Mouse (Mus musculus): ENCODE data around the gene Egfl8. TPM values are rescaled to one million over a fixed set of nuclear protein-coding genes. Genes with fewer than 3 reads are reported as not detected.
A peak's percentile ranks its signal among the peaks of the same experiment; 100 is the strongest.

Gene Egfl8
- polyA plus RNA-seq, 1 experiment from 2014 or later, result 2.8 TPM

GRCm38 (mm10) chr17:34629221-34629751, 13.5 kb upstream of the Egfl8 start, which contains the start of gene Prrt1:
TSS of gene Prrt1 (plus strand) at chr17:34629533.
- H3K27me3 ChIP-seq (replicated peaks; ENCODE audit: control insufficient read depth, insufficient read depth, low read length), result peaks cover 36% of the 10 kb centered on the region
- peak within 1 kb of the TSS; percentile 71 for H3K4me3 ChIP-seq (ENCODE audit: low read depth, low read length)
- ATAC-seq (replicated peaks; ENCODE audit: low FRiP score, low TSS enrichment, low read depth) (no peak), DNase-seq (ENCODE audit: low spot score) (no peak)
- peak within 1 kb of the TSS; percentile 70 for H3K9ac ChIP-seq (ENCODE audit: low read length)
- peaks cover 45% of the 10 kb centered on the region for H3K4me1 ChIP-seq (replicated peaks; ENCODE audit: control insufficient read depth, insufficient read depth, low read length)
- peak within 1 kb of the TSS; percentile 95 for H3K27ac ChIP-seq (ENCODE audit: low read depth)
- no peaks in the 10 kb centered on the region for H3K9me3 ChIP-seq (ENCODE audit: control insufficient read depth, low read length)
- H3K36me3 ChIP-seq (ENCODE audit: control insufficient read depth, insufficient read depth, low read length), result 0 out of 2 replicates have a peak, but pooled peaks cover 8% of the 10 kb centered on the region
- 4% methylated on average over 16 of the region's 16 CpGs for WGBS
- H3K4me2 ChIP-seq (ENCODE audit: low read length), result peak within 1 kb of the TSS; percentile 76

GRCm38 (mm10) chr17:34628644-34628967, 12.8 kb upstream of the Egfl8 start:
- peaks cover 36% of the 10 kb centered on the region for H3K27me3 ChIP-seq (replicated peaks; ENCODE audit: control insufficient read depth, insufficient read depth, low read length)
- WGBS, result 26% methylated on average over 5 of the region's 5 CpGs
- H3K27ac ChIP-seq (ENCODE audit: low read depth), result peak overlapping the region; percentile 95
- H3K4me1 ChIP-seq (replicated peaks; ENCODE audit: control insufficient read depth, insufficient read depth, low read length), result peaks cover 45% of the 10 kb centered on the region
- ATAC-seq (replicated peaks; ENCODE audit: low FRiP score, low TSS enrichment, low read depth) (no peak), DNase-seq (ENCODE audit: low spot score) (no peak)
- peak overlapping the region; percentile 70 for H3K9ac ChIP-seq (ENCODE audit: low read length)
- peaks cover 8% of the 10 kb centered on the region; the same call in 1 of the 2 replicates for H3K36me3 ChIP-seq (ENCODE audit: control insufficient read depth, insufficient read depth, low read length)
- H3K9me3 ChIP-seq (ENCODE audit: control insufficient read depth, low read length), result no peaks in the 10 kb centered on the region
- peak overlapping the region; percentile 76 for H3K4me2 ChIP-seq (ENCODE audit: low read length)
- peak overlapping the region; percentile 71 for H3K4me3 ChIP-seq (ENCODE audit: low read depth, low read length)

GRCm38 (mm10) chr17:34627943-34628643, 12.3 kb upstream of the Egfl8 start, which contains the start of gene Ppt2:
TSS of gene Ppt2 (minus strand) at chr17:34628510.
- Histone ChIP-seq H3K27ac (ENCODE audit: low read depth) (peak within 1 kb of the TSS; percentile 95), H3K4me1 (replicated peaks; ENCODE audit: control insufficient read depth, insufficient read depth, low read length) (peaks cover 45% of the 10 kb centered on the region), H3K27me3 (replicated peaks; ENCODE audit: control insufficient read depth, insufficient read depth, low read length) (peaks cover 36% of the 10 kb centered on the region), H3K36me3 (ENCODE audit: control insufficient read depth, insufficient read depth, low read length) (peaks cover 11% of the 10 kb centered on the region), H3K4me2 (ENCODE audit: low read length) (peak within 1 kb of the TSS; percentile 76), H3K4me3 (ENCODE audit: low read depth, low read length) (peak within 1 kb of the TSS; percentile 71), H3K9me3 (ENCODE audit: control insufficient read depth, low read length) (no peaks in the 10 kb centered on the region), H3K9ac (ENCODE audit: low read length) (peak within 1 kb of the TSS; percentile 70)
- 2% methylated on average over 29 of the region's 29 CpGs for WGBS
- ATAC-seq (replicated peaks; ENCODE audit: low FRiP score, low TSS enrichment, low read depth) (0 out of 2 replicates have a peak, but pooled peaks have one; percentile 12), DNase-seq (ENCODE audit: low spot score) (peak; percentile 85)

GRCm38 (mm10) chr17:34627093-34627942, 11.5 kb upstream of the Egfl8 start:
- Histone ChIP-seq H3K27me3 (replicated peaks; ENCODE audit: control insufficient read depth, insufficient read depth, low read length) (peaks cover 31% of the 10 kb centered on the region), H3K36me3 (ENCODE audit: control insufficient read depth, insufficient read depth, low read length) (peaks cover 19% of the 10 kb centered on the region), H3K4me3 (ENCODE audit: low read depth, low read length) (peak overlapping the region; percentile 71), H3K9me3 (ENCODE audit: control insufficient read depth, low read length) (no peaks in the 10 kb centered on the region), H3K4me1 (replicated peaks; ENCODE audit: control insufficient read depth, insufficient read depth, low read length) (peaks cover 45% of the 10 kb centered on the region), H3K4me2 (ENCODE audit: low read length) (peak overlapping the region; percentile 76), H3K9ac (ENCODE audit: low read length) (peak overlapping the region; percentile 70), H3K27ac (ENCODE audit: low read depth) (peak overlapping the region; percentile 95)
- WGBS, result under 1% methylated on average over 41 of the region's 45 CpGs
- peak; percentile 73 for ATAC-seq (replicated peaks; ENCODE audit: low FRiP score, low TSS enrichment, low read depth)
- peak; percentile 93 for DNase-seq (ENCODE audit: low spot score)

GRCm38 (mm10) chr17:34626773-34627092, 11.0 kb upstream of the Egfl8 start:
- Histone ChIP-seq H3K36me3 (ENCODE audit: control insufficient read depth, insufficient read depth, low read length) (peaks cover 25% of the 10 kb centered on the region), H3K9me3 (ENCODE audit: control insufficient read depth, low read length) (no peaks in the 10 kb centered on the region), H3K4me2 (ENCODE audit: low read length) (peak overlapping the region; percentile 76), H3K4me3 (ENCODE audit: low read depth, low read length) (peak overlapping the region; percentile 71), H3K27ac (ENCODE audit: low read depth) (peak overlapping the region; percentile 95), H3K4me1 (replicated peaks; ENCODE audit: control insufficient read depth, insufficient read depth, low read length) (peaks cover 39% of the 10 kb centered on the region), H3K27me3 (replicated peaks; ENCODE audit: control insufficient read depth, insufficient read depth, low read length) (peaks cover 25% of the 10 kb centered on the region), H3K9ac (ENCODE audit: low read length) (peak overlapping the region; percentile 51)
- under 1% methylated on average over 18 of the region's 18 CpGs for WGBS
- DNase-seq (ENCODE audit: low spot score), result no peak
- peak; percentile 43; the same call in 1 of the 2 replicates for ATAC-seq (replicated peaks; ENCODE audit: low FRiP score, low TSS enrichment, low read depth)

- peak overlapping the region; percentile 71 for H3K4me3 ChIP-seq (ENCODE audit: low read depth, low read length)
- H3K27ac ChIP-seq (ENCODE audit: low read depth), result peak overlapping the region; percentile 95
- no peak for ATAC-seq (replicated peaks; ENCODE audit: low FRiP score, low TSS enrichment, low read depth)
- H3K9ac ChIP-seq (ENCODE audit: low read length), result peak overlapping the region; percentile 51
- DNase-seq (ENCODE audit: low spot score), result no peak
- H3K4me1 ChIP-seq (replicated peaks; ENCODE audit: control insufficient read depth, insufficient read depth, low read length), result peaks cover 34% of the 10 kb centered on the region
- no peaks in the 10 kb centered on the region for H3K9me3 ChIP-seq (ENCODE audit: control insufficient read depth, low read length)
- 51% methylated on average over 16 of the region's 16 CpGs for WGBS
- peaks cover 20% of the 10 kb centered on the region for H3K27me3 ChIP-seq (replicated peaks; ENCODE audit: control insufficient read depth, insufficient read depth, low read length)
- peak overlapping the region; percentile 76 for H3K4me2 ChIP-seq (ENCODE audit: low read length)
- H3K36me3 ChIP-seq (ENCODE audit: control insufficient read depth, insufficient read depth, low read length), result peaks cover 27% of the 10 kb centered on the region
Measured at GRCm38 (mm10) chr17:34626062-34626772, 10.4 kb upstream of the Egfl8 start.

GRCm38 (mm10) chr17:34624981-34625380, 9.2 kb upstream of the Egfl8 start:
- Histone ChIP-seq H3K4me1 (replicated peaks; ENCODE audit: control insufficient read depth, insufficient read depth, low read length) (peaks cover 25% of the 10 kb centered on the region), H3K27me3 (replicated peaks; ENCODE audit: control insufficient read depth, insufficient read depth, low read length) (peaks cover 7% of the 10 kb centered on the region), H3K9ac (ENCODE audit: low read length) (no peak overlapping the region), H3K36me3 (ENCODE audit: control insufficient read depth, insufficient read depth, low read length) (peaks cover 35% of the 10 kb centered on the region), H3K4me3 (ENCODE audit: low read depth, low read length) (no peak overlapping the region), H3K4me2 (ENCODE audit: low read length) (no peak overlapping the region), H3K27ac (ENCODE audit: low read depth) (no peak overlapping the region), H3K9me3 (ENCODE audit: control insufficient read depth, low read length) (no peaks in the 10 kb centered on the region)
- DNase-seq (ENCODE audit: low spot score), result no peak
- WGBS, result 87% methylated on average over 3 of the region's 3 CpGs
- no peak for ATAC-seq (replicated peaks; ENCODE audit: low FRiP score, low TSS enrichment, low read depth)

GRCm38 (mm10) chr17:34623161-34623560, 7.4 kb upstream of the Egfl8 start:
- Histone ChIP-seq H3K4me1 (replicated peaks; ENCODE audit: control insufficient read depth, insufficient read depth, low read length) (peaks cover 8% of the 10 kb centered on the region), H3K9me3 (ENCODE audit: control insufficient read depth, low read length) (no peaks in the 10 kb centered on the region), H3K9ac (ENCODE audit: low read length) (no peak overlapping the region), H3K36me3 (ENCODE audit: control insufficient read depth, insufficient read depth, low read length) (peaks cover 43% of the 10 kb centered on the region), H3K4me2 (ENCODE audit: low read length) (no peak overlapping the region), H3K27ac (ENCODE audit: low read depth) (no peak overlapping the region), H3K4me3 (ENCODE audit: low read depth, low read length) (no peak overlapping the region), H3K27me3 (replicated peaks; ENCODE audit: control insufficient read depth, insufficient read depth, low read length) (no peaks in the 10 kb centered on the region)
- DNase-seq (ENCODE audit: low spot score) (no peak), ATAC-seq (replicated peaks; ENCODE audit: low FRiP score, low TSS enrichment, low read depth) (no peak)
- 81% methylated on average over 9 of the region's 9 CpGs for WGBS

Measured in intestine, embryonic 14.5 days (tissue).